Mouse (Mus musculus): ENCODE measurements around the gene Hes7.

The Hes7 gene

GRCm38 (mm10) chr11:69120221-69121000, at the start of gene Hes7:
Gene Hes7, plus strand, starts transcription at chr11:69120404.
- DNase-seq (ENCODE audit: low read depth, low spot score) = no peak

- peak; percentile 97 for DNase-seq (ENCODE audit: low read depth, low spot score)
These were observed 49.5 kb upstream of the Hes7 start, which contains the start of gene Tmem107 for GRCm38 (mm10) chr11:69070590-69071222. Gene Tmem107, plus strand, starts transcription at chr11:69070806.

DNA sequence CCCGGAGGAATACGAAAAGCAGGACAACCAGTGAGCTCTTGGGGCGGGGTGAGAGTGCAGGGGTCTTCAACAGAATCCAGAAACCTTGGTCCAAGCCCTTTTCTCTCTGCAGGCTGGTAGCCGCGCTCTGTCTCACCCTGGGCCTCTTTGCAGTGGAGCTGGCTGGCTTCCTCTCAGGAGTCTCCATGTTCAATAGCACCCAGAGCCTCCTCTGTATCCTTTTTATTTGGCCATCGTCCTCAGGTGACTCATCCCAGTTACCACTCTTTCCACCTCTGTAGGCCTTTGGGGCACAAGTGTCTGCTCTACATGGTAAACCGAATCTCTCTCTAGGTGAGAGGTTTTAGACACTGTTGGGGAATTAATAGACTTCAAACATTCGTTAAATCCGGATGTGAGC, 48.9 kb upstream of the Hes7 start:
- no peak for DNase-seq (ENCODE audit: low read depth, low spot score)

DNA sequence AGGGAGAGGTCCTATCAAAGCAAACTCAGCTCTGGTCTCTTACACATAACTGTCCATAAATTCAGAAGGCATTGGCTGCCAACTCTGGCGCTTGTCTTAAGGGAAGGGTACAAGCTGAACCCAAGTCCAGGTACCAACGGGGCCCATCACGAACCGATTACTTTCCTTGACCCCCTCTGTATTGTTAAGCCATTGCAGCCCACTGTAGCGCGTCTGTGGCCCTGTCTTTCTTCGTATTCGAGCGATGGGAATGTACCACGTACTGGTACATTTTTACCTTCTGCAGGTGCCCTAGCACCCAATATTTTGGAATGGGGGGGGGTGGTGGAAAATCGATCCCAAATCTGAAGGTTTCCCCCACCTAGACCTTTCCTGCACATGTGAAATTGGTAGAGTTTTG, 48.0 kb upstream of the Hes7 start:
- no peak for DNase-seq (ENCODE audit: low read depth, low spot score)

DNA sequence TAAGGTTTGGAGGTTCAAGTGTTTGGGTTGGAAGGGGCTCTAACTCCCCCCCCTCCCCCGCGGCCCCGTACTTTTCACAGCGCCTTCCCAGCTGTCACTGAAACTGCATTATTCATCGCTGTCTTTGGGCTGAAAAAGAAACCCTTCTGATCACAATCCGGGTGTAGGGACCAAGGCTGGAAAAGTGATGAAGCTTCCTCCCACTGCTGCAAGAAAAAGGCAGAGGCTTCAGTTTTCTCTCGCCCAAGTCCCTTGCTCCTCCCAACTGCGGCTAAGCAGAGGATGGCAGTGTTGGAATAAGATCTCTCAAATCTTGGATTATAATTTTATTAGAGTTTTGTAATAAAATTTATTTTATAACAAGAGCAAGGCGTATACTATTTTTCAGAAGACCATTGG, 47.5 kb upstream of the Hes7 start:
- no peak for DNase-seq (ENCODE audit: low read depth, low spot score)

GRCm38 (mm10) chr11:69073065-69073888, 46.9 kb upstream of the Hes7 start:
- peak; percentile 95 for DNase-seq (ENCODE audit: low read depth, low spot score)

GRCm38 (mm10) chr11:69073951-69074775, 46.0 kb upstream of the Hes7 start:
- DNase-seq (ENCODE audit: low read depth, low spot score) = no peak

DNA sequence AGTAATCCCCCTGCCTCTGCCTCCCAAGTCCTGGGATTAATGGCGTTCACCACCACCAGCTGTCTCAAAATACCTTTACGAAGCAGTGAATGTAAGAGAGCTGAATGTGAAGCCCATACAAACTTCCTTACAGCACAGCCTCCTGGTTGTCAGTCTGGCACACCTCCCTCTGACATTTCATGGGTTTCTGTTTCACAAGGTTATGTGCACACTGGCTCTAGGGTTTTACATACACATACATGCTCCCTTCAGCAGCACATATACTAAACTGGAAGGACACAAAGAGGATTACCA, 45.5 kb upstream of the Hes7 start:
- DNase-seq (ENCODE audit: low read depth, low spot score) = no peak

DNA sequence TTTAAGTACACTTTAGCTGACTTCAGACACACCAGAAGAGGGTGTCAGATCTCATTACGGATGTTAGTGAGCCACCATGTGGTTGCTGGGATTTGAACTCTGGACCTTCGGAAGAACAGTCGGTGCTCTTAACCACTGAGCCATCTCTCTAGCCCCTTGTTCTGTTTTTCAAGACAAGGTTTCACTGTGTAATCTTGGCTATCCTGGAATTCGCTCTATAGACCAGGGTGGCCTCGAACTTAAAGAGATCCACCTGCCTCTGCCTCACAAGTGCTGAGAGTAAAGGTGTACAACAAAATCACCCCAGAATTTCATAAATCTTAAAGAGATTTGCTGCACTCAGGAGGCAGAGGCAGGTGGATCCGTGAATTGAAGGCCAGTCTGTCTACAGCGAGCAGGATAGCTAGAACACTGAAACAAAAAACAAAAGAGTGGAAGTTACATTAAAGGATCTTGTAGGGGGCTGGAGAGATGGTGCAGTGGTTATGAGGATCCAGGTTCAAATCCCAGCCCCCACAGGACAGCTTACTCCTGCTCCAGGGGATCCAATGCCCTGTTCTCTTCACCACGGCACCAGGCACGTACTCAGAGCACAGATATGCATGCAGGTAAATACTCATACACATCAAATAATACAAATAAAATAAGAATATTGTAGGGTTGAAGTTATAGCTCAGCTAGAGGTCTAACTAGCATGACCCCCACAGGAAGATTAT, 44.3 kb upstream of the Hes7 start:
- DNase-seq (ENCODE audit: low read depth, low spot score) = no peak

- no peak for DNase-seq (ENCODE audit: low read depth, low spot score)
These were observed 43.6 kb upstream of the Hes7 start for GRCm38 (mm10) chr11:69076572-69076971.

GRCm38 (mm10) chr11:69077316-69077715, 42.9 kb upstream of the Hes7 start:
- no peak for DNase-seq (ENCODE audit: low read depth, low spot score)

GRCm38 (mm10) chr11:69078041-69078440, 42.2 kb upstream of the Hes7 start:
- no peak for DNase-seq (ENCODE audit: low read depth, low spot score)

DNA sequence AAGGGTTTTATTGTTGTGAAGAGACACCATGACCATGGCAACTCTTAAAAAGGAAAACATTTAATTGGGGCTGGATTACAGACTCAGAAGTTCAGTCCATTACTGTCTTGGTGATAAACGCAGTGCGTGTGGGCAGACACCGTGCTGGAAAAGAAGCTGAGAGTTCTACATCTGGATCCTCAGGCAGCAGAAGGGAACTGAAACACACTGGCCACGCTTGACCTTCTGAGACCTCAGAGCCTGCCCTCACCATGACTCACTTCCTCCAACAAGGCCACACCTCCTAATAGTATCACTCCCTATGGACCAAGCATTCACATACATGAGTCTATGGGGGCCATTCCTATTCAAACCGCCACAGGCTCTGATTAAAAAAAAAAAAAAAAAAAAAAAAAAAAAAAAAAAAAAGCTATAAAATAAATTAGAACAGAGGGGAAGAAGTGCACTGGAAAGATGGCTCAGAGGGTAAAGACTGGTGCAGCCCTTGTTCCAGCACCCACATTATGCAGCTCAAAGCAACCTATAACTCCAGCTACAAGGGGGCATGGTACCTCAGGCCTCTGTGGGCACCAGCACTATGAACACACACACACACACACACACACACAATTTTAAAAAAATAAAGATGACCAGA, 41.3 kb upstream of the Hes7 start:
- no peak for DNase-seq (ENCODE audit: low read depth, low spot score)

DNA sequence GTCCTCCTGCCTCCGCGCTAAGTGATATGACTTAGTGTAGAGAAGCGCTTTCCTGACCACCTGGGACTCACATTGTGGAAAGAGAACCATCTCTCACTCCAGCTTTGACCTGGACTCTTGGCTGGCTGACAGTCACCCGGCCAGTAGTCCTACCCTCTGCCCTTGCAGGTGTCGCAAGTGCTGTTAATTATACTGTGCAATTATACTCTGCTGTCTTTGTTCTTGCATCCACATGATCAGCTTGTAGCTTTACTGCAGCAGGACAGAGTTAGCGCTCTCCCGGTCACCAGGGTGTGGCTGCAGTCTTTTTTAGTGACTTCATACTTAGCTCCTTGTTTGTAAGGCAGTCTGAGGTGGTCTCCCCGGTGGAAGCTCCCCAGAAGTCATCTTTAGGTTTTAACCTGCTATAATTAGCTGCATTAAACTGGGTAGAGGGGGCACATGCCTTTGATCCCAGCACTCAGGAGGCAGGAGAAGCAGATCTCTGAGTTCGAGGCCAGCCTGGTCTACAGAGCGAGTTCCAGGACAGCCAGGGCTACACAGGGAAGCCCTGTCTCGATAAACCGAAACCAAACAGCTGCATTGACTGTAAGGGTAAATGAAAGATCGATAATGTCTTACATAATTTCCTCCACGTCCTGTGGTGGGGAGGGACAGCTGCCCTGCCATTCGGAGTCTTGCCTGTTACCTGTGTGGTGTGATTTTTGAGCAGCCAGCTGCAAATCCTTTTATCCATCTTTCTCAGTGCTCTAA, 39.9 kb upstream of the Hes7 start:
- DNase-seq (ENCODE audit: low read depth, low spot score) = no peak

- no peak for DNase-seq (ENCODE audit: low read depth, low spot score)
These were observed 39.4 kb upstream of the Hes7 start for GRCm38 (mm10) chr11:69080855-69081222.

GRCm38 (mm10) chr11:69081613-69082012, 38.6 kb upstream of the Hes7 start:
- DNase-seq (ENCODE audit: low read depth, low spot score) = no peak

GRCm38 (mm10) chr11:69085608-69086007, 34.6 kb upstream of the Hes7 start:
- DNase-seq (ENCODE audit: low read depth, low spot score) = no peak

DNA sequence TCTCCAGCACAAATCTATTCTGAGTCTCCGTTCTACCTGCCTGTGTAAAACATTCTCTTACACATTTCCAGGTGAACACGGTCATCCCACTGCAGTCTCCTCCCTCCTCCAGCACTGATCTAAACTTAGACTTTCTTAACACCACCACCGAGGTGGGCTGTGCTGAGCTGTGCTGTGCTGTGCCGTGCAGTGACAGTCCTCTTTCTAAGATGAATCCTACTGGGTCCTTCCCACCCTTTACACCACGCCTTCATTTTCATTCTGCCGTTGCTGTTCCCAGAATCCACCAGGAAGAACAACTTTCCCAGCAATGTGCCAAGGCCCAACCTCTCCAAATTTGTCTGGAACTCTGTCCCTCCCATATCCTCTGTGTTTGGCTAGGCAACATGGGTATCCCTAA, 33.8 kb upstream of the Hes7 start:
- DNase-seq (ENCODE audit: low read depth, low spot score) = no peak

- DNase-seq (ENCODE audit: low read depth, low spot score) = no peak
These were observed 33.1 kb upstream of the Hes7 start for GRCm38 (mm10) chr11:69087082-69087481.

- DNase-seq (ENCODE audit: low read depth, low spot score) = no peak
These were observed 32.6 kb upstream of the Hes7 start for GRCm38 (mm10) chr11:69087597-69087996.
